Mouse (Mus musculus) C2C12 (cell line): Measurements from ENCODE around the gene Tmpo.

Experiments
- CEBPB ChIP-seq: IDR thresholded peaks from one replicate; pipeline ENCODE4 v1.6.1; 2011; ENCODE audit warnings: low read depth, mild to moderate bottlenecking, control low read depth, moderate library complexity
- CTCF ChIP-seq: IDR thresholded peaks from one replicate; pipeline ENCODE4 v1.5.1; 2011; ENCODE audit not compliant: control insufficient read depth, insufficient read depth, insufficient read length
- FOSL1 ChIP-seq: IDR thresholded peaks from one replicate; pipeline ENCODE4 v1.8.0; 2011; ENCODE audit warnings: mild to moderate bottlenecking, low read length; ENCODE audit not compliant: poor library complexity, insufficient read depth, severe bottlenecking
- MAX ChIP-seq: IDR thresholded peaks from one replicate; pipeline ENCODE4 v1.6.1; 2011; ENCODE audit warnings: mild to moderate bottlenecking, control low read depth
- MYOD1 ChIP-seq: IDR thresholded peaks from one replicate; pipeline ENCODE4 v1.6.1; 2011; ENCODE audit warnings: low read depth; ENCODE audit not compliant: control insufficient read depth, insufficient read length
- MYOG ChIP-seq: IDR thresholded peaks from one replicate; pipeline ENCODE4 v1.6.1; 2011; ENCODE audit not compliant: control insufficient read depth, insufficient read length; ENCODE audit errors: extremely low read depth

GRCm38 (mm10) chr10:91130792-91131191 lies 50.3 kb downstream of the Tmpo start:
- no peak for TF ChIP-seq CTCF
- TF ChIP-seq MAX, result no peak
- TF ChIP-seq MYOD1, result no peak
- TF ChIP-seq MYOG, result no peak
- TF ChIP-seq CEBPB, result no peak
- no peak for TF ChIP-seq FOSL1
